Mouse (Mus musculus): Measurements from ENCODE around the gene Gadd45b.

Gene Gadd45b

GRCm38 (mm10) chr10:80956385-80956784, 26.5 kb downstream of the Gadd45b start:
- DNase-seq (ENCODE audit: low spot score): no peak

- DNase-seq (ENCODE audit: low spot score): no peak
Observed at GRCm38 (mm10) chr10:80956901-80957300, 27.0 kb downstream of the Gadd45b start.

GRCm38 (mm10) chr10:80957791-80958190, 27.9 kb downstream of the Gadd45b start:
- DNase-seq (ENCODE audit: low spot score): no peak

- DNase-seq (ENCODE audit: low spot score): no peak
Observed at GRCm38 (mm10) chr10:80958979-80959637, 29.2 kb downstream of the Gadd45b start.

- DNase-seq (ENCODE audit: low spot score): no peak
Observed at GRCm38 (mm10) chr10:80960551-80961508, 31.0 kb downstream of the Gadd45b start.

GRCm38 (mm10) chr10:80962051-80962472, 32.2 kb downstream of the Gadd45b start:
- DNase-seq (ENCODE audit: low spot score): no peak

GRCm38 (mm10) chr10:80962585-80962984, 32.7 kb downstream of the Gadd45b start:
- DNase-seq (ENCODE audit: low spot score): no peak

- peak; percentile 35 for DNase-seq (ENCODE audit: low spot score)
Observed at GRCm38 (mm10) chr10:80963031-80963975, 33.4 kb downstream of the Gadd45b start.

GRCm38 (mm10) chr10:80966296-80966695, 36.4 kb downstream of the Gadd45b start:
- no peak for DNase-seq (ENCODE audit: low spot score)

GRCm38 (mm10) chr10:80967101-80967656, 37.3 kb downstream of the Gadd45b start:
- DNase-seq (ENCODE audit: low spot score): no peak

GRCm38 (mm10) chr10:80968106-80968505, 38.2 kb downstream of the Gadd45b start:
- no peak for DNase-seq (ENCODE audit: low spot score)

GRCm38 (mm10) chr10:80969298-80969697, 39.4 kb downstream of the Gadd45b start:
- DNase-seq (ENCODE audit: low spot score): no peak

GRCm38 (mm10) chr10:80970159-80970558, 40.3 kb downstream of the Gadd45b start:
- no peak for DNase-seq (ENCODE audit: low spot score)

- no peak for DNase-seq (ENCODE audit: low spot score)
Observed at GRCm38 (mm10) chr10:80971533-80971932, 41.7 kb downstream of the Gadd45b start.

GRCm38 (mm10) chr10:80972071-80972987, 42.5 kb downstream of the Gadd45b start:
- no peak for DNase-seq (ENCODE audit: low spot score)

GRCm38 (mm10) chr10:80973722-80974121, 43.8 kb downstream of the Gadd45b start:
- DNase-seq (ENCODE audit: low spot score): no peak

- no peak for DNase-seq (ENCODE audit: low spot score)
Observed at GRCm38 (mm10) chr10:80975478-80975877, 45.6 kb downstream of the Gadd45b start.

GRCm38 (mm10) chr10:80981564-80982112, 51.8 kb downstream of the Gadd45b start:
- DNase-seq (ENCODE audit: low spot score): no peak

Data from left cerebral cortex, adult 11 months (tissue).